Mouse (Mus musculus) adrenal gland, adult 8-10 months (tissue): ENCODE measurements around the gene Lipa. TPM values are rescaled to one million over a fixed set of nuclear protein-coding genes. Genes with fewer than 3 reads are reported as not detected.
A peak's percentile ranks its signal among the peaks of the same experiment; 100 is the strongest.

ENCODE experiments used
- DNase-seq: peaks from one replicate; pipeline ENCODE4 v3.0.0; 2022
- total RNA-seq, 4 experiments: library from RNA; stranded (reverse); gene quantifications; 2 replicates each; pipeline ENCODE4 v1.2.4; 2022

The Lipa gene
- total RNA-seq: 100 to 1,000 TPM; 101 to 277 (median 170) TPM

- peak; percentile 97 for DNase-seq
Measured at GRCm38 (mm10) chr19:34526941-34527682, at the start of gene Lipa. Gene Lipa (minus strand): TSS chr19:34527474.

GRCm38 (mm10) chr19:34573650-34574049, 46.4 kb upstream of the Lipa start:
- no peak for DNase-seq

- no peak for DNase-seq
Measured at GRCm38 (mm10) chr19:34571080-34571479, 43.8 kb upstream of the Lipa start.

GRCm38 (mm10) chr19:34569896-34570476, 42.7 kb upstream of the Lipa start:
- DNase-seq: no peak

- no peak for DNase-seq
Measured at GRCm38 (mm10) chr19:34568988-34569895, 42.0 kb upstream of the Lipa start.

GRCm38 (mm10) chr19:34566178-34566784, 39.0 kb upstream of the Lipa start:
- DNase-seq: no peak

GRCm38 (mm10) chr19:34562556-34562955, 35.3 kb upstream of the Lipa start:
- no peak for DNase-seq

GRCm38 (mm10) chr19:34556621-34557020, 29.3 kb upstream of the Lipa start:
- DNase-seq: no peak

GRCm38 (mm10) chr19:34554061-34554460, 26.8 kb upstream of the Lipa start:
- no peak for DNase-seq

GRCm38 (mm10) chr19:34553522-34553921, 26.2 kb upstream of the Lipa start:
- DNase-seq: no peak

GRCm38 (mm10) chr19:34553021-34553420, 25.7 kb upstream of the Lipa start:
- DNase-seq: no peak

GRCm38 (mm10) chr19:34551981-34552380, 24.7 kb upstream of the Lipa start:
- DNase-seq: no peak

GRCm38 (mm10) chr19:34550534-34551223, 23.4 kb upstream of the Lipa start, which contains the start of gene Ifit2:
Gene Ifit2 (plus strand): TSS chr19:34550694.
- DNase-seq: peak; percentile 55

GRCm38 (mm10) chr19:34550205-34550533, 22.9 kb upstream of the Lipa start:
- no peak for DNase-seq

- DNase-seq: peak; percentile 67
Measured at GRCm38 (mm10) chr19:34547976-34548375, 20.7 kb upstream of the Lipa start.

- DNase-seq: no peak
Measured at GRCm38 (mm10) chr19:34546211-34546610, 18.9 kb upstream of the Lipa start.

- no peak for DNase-seq
Measured at GRCm38 (mm10) chr19:34539422-34539821, 12.1 kb upstream of the Lipa start.

- DNase-seq: no peak
Measured at GRCm38 (mm10) chr19:34532061-34532751, 4.9 kb upstream of the Lipa start.

- no peak for DNase-seq
Measured at GRCm38 (mm10) chr19:34526321-34526923, 852 bp downstream of the Lipa start.

GRCm38 (mm10) chr19:34524646-34525045, 2.6 kb downstream of the Lipa start:
- no peak for DNase-seq

GRCm38 (mm10) chr19:34523106-34523725, 4.1 kb downstream of the Lipa start:
- no peak for DNase-seq
